Mouse (Mus musculus) layer of hippocampus, adult 6 months (tissue): ENCODE measurements around the gene Arhgef33. TPM values are rescaled to one million over a fixed set of nuclear protein-coding genes. Genes with fewer than 3 reads are reported as not detected.

ENCODE experiments used
- long read RNA-seq, 2 experiments: library from polyadenylated mRNA; unstranded; transcript quantifications; one replicate each; pipeline ENCODE4 v2.0.0; 2019 to 2020
- polyA plus RNA-seq: library from polyadenylated mRNA; unstranded; fragments of <200 nt; fragmentation: Nextera tagmentation; gene quantifications from 2 replicates; pipeline ENCODE4 v1.2.3, GENCODE M21; 2021

The Arhgef33 gene
- polyA plus RNA-seq, result 1.1 and 1.2 TPM in 2 replicates
- long read RNA-seq, experiment 1, partial matches to known transcripts, result 1 of 1 reads
- long read RNA-seq, experiment 1, other reads (novel, unspliced or antisense), result 0 of 1 reads
- long read RNA-seq, experiment 2, partial matches to known transcripts, result 3 of 9 reads
- long read RNA-seq, experiment 2, other reads (novel, unspliced or antisense), result 5 of 9 reads

GRCm38 (mm10) chr17:80307251-80307650 is at the start of gene Arhgef33:
Arhgef33 (plus strand) TSS chr17:80307407.

GRCm38 (mm10) chr17:80290074-80290657 is 17.0 kb upstream of the Arhgef33 start, which contains the start of the genes Morn2 and Dhx57:
Morn2 (plus strand) TSS chr17:80290203.
Dhx57 (minus strand) TSS chr17:80290476.

GRCm38 (mm10) chr17:80372989-80373725 is 66.0 kb downstream of the Arhgef33 start, which contains the start of gene Gm10190:
Gm10190 (minus strand) TSS chr17:80373541.

Other genes starting within 250 kb of the Arhgef33 start
- 24.5 and 26.9 TPM in 2 replicates for gene Hnrnpll, start 245.1 kb upstream of the Arhgef33 start, polyA plus RNA-seq
- 1.6 and 3.6 TPM in 2 replicates for gene Galm, start 179.9 kb upstream of the Arhgef33 start, polyA plus RNA-seq
- gene Srsf7, start 100.1 kb upstream of the Arhgef33 start, polyA plus RNA-seq, result 26.5 and 26.9 TPM in 2 replicates
- gene Ttc39d, start 99.9 kb upstream of the Arhgef33 start, polyA plus RNA-seq, result 0.20 and 0.26 TPM in 2 replicates
- 9.4 and 12.4 TPM in 2 replicates for gene Gemin6, start 83.0 kb upstream of the Arhgef33 start, polyA plus RNA-seq
- gene Morn2, start 17.2 kb upstream of the Arhgef33 start, polyA plus RNA-seq, result 56.0 and 68.9 TPM in 2 replicates
- gene Dhx57, start 16.9 kb upstream of the Arhgef33 start, polyA plus RNA-seq, result 4.7 and 5.5 TPM in 2 replicates
- 1.0 TPM in 1 of 2 replicates, not detected in the other for gene Gm10190, start 66.1 kb downstream of the Arhgef33 start, polyA plus RNA-seq
- 3.1 TPM in 2 replicates for gene Sos1, start 173.0 kb downstream of the Arhgef33 start, polyA plus RNA-seq